Mouse (Mus musculus) forebrain, embryonic 15.5 days (tissue): ENCODE measurements around the gene St6galnac1. TPM values are rescaled to one million over a fixed set of nuclear protein-coding genes. Genes with fewer than 3 reads are reported as not detected.
"Not testable (repeated sequence)": the region's sequence is repeated elsewhere in the genome, so short reads cannot be mapped to it uniquely, and the experiment has no call there.

Experiments used
- ATAC-seq: fragments of 200-750 bp; cut with Nextera tagmentation; replicated peaks from 2 replicates; pipeline ENCODE4 v1.8.0; 2017; ENCODE audit warnings: mild to moderate bottlenecking, moderate TSS enrichment, moderate library complexity
- H3K27ac ChIP-seq: fragments of 300-500 bp; sonication (generic); replicated peaks from 2 replicates; pipeline ENCODE4 v1.5.1; 2015; ENCODE audit warnings: mild to moderate bottlenecking, inconsistent platforms
- H3K27me3 ChIP-seq: fragments of 300-500 bp; sonication (generic); 2 replicates; pipeline ENCODE4 v1.6.1; 2015; ENCODE audit warnings: inconsistent platforms
- H3K36me3 ChIP-seq: fragments of 300-500 bp; sonication (generic); 2 replicates; pipeline ENCODE4 v1.6.1; 2015; ENCODE audit warnings: mild to moderate bottlenecking, inconsistent platforms
- H3K4me1 ChIP-seq: fragments of 300-500 bp; sonication (generic); 2 replicates; pipeline ENCODE4 v1.6.1; 2015; ENCODE audit warnings: inconsistent platforms
- H3K4me2 ChIP-seq: fragments of 300-500 bp; sonication (generic); replicated peaks from 2 replicates; pipeline ENCODE4 v1.6.1; 2015; ENCODE audit warnings: mild to moderate bottlenecking, inconsistent platforms
- H3K4me3 ChIP-seq: fragments of 300-500 bp; sonication (generic); 2 replicates; pipeline ENCODE4 v1.5.1; 2015; ENCODE audit warnings: mild to moderate bottlenecking, inconsistent platforms
- H3K9ac ChIP-seq: fragments of 300-500 bp; sonication (generic); replicated peaks from 2 replicates; pipeline ENCODE4 v1.6.1; 2015; ENCODE audit warnings: mild to moderate bottlenecking, inconsistent platforms
- H3K9me3 ChIP-seq: fragments of 300-500 bp; sonication (generic); 2 replicates; pipeline ENCODE4 v1.6.1; 2016; ENCODE audit warnings: inconsistent platforms
- WGBS: fragments of 180-500 bp; shearing (Covaris S2); methylation state at CpG from one replicate; pipeline ENCODE4 v1.1.7; 2015; ENCODE audit warnings: mixed read lengths; 5-methylcytosine and 5-hydroxymethylcytosine counted together
- polyA plus RNA-seq: library from polyadenylated mRNA; unstranded; fragments of >200 nt; fragmentation: Nextera tagmentation; extraction: Ambion mirVana; gene quantifications from 2 replicates; pipeline ENCODE4 v1.2.1, GENCODE M21; 2015

Gene St6galnac1
- polyA plus RNA-seq, result not detected in 2 replicates

GRCm38 (mm10) chr11:116775407-116775806 is at the start of gene St6galnac1:
St6galnac1 (minus strand) TSS chr11:116775507.
- Histone ChIP-seq H3K9ac (no peak within 1 kb of the TSS), H3K4me3 (no peak within 1 kb of the TSS), H3K27me3 (no peaks in the 10 kb centered on the region), H3K4me2 (no peak within 1 kb of the TSS), H3K27ac (no peak within 1 kb of the TSS), H3K36me3 (no peaks in the 10 kb centered on the region), H3K4me1 (no peaks in the 10 kb centered on the region), H3K9me3 (no peaks in the 10 kb centered on the region)
- 87% methylated on average over 7 of the region's 7 CpGs for WGBS
- no peak for ATAC-seq

GRCm38 (mm10) chr11:116823885-116824284 is 48.6 kb upstream of the St6galnac1 start:
- not testable (repeated sequence) for H3K36me3 ChIP-seq, H3K9me3 ChIP-seq, H3K27ac ChIP-seq, H3K9ac ChIP-seq, H3K4me3 ChIP-seq, H3K4me2 ChIP-seq, ATAC-seq, H3K27me3 ChIP-seq
- 93% methylated on average over 10 of the region's 10 CpGs for WGBS
- peaks cover 21% of the 10 kb centered on the region for H3K4me1 ChIP-seq

DNA sequence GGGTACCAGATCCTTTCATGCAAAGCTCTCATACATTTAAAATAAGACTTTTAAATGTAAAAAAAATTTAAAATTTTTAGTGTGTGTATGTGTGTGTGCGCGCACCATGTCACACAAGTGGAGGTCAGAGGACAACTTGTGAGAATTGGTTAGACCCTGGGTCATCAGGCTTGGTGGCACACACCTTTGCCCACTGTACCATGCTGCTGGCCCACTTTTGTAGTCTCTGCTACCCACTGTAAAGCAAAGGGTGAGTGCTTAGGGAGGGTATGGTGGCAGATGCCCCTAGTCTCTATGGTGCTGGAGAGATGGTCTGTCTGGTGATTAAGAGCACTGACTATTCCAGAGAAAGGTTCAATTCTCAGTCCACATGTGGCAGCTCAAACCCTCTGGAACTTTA is 47.9 kb upstream of the St6galnac1 start:
- Histone ChIP-seq H3K36me3 (no peaks in the 10 kb centered on the region), H3K4me1 (peaks cover 19% of the 10 kb centered on the region), H3K27ac (no peak overlapping the region), H3K4me2 (no peak overlapping the region), H3K4me3 (no peak overlapping the region), H3K9me3 (no peaks in the 10 kb centered on the region), H3K27me3 (no peaks in the 10 kb centered on the region), H3K9ac (no peak overlapping the region)
- ATAC-seq, result no peak
- WGBS, result 100% methylated on average over 2 of the region's 2 CpGs

GRCm38 (mm10) chr11:116822626-116823025 is 47.3 kb upstream of the St6galnac1 start:
- Histone ChIP-seq H3K4me1 (peaks cover 13% of the 10 kb centered on the region), H3K9me3 (no peaks in the 10 kb centered on the region), H3K4me2 (no peak overlapping the region), H3K36me3 (no peaks in the 10 kb centered on the region), H3K27ac (no peak overlapping the region), H3K9ac (no peak overlapping the region), H3K27me3 (no peaks in the 10 kb centered on the region), H3K4me3 (no peak overlapping the region)
- WGBS, result 89% methylated on average over 10 of the region's 10 CpGs
- no peak for ATAC-seq

DNA sequence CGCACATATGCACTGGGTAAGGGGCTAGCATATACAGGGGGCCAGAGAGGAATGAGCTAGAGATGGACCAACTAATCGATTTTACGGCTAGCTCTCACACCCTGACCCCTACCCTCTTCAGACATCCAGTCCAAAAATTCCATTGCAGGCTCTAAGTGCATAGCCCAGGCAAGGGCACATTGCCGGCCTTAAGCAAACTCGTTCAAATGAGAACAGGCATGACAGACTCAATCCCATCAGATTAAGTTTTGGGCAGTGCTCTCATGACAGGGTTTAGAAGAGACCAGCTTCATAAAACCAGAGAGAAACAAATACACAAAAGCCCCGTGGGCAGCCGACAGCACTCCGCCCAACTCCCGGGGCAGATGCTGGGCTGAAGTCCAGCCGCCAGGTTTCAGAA is 46.9 kb upstream of the St6galnac1 start:
- Histone ChIP-seq H3K27ac (no peak overlapping the region), H3K9ac (no peak overlapping the region), H3K4me2 (no peak overlapping the region), H3K27me3 (no peaks in the 10 kb centered on the region), H3K4me1 (peaks cover 9% of the 10 kb centered on the region; the same call in 1 of the 2 replicates), H3K9me3 (no peaks in the 10 kb centered on the region), H3K36me3 (no peaks in the 10 kb centered on the region), H3K4me3 (no peak overlapping the region)
- 66% methylated on average over 10 of the region's 10 CpGs for WGBS
- ATAC-seq, result no peak

DNA sequence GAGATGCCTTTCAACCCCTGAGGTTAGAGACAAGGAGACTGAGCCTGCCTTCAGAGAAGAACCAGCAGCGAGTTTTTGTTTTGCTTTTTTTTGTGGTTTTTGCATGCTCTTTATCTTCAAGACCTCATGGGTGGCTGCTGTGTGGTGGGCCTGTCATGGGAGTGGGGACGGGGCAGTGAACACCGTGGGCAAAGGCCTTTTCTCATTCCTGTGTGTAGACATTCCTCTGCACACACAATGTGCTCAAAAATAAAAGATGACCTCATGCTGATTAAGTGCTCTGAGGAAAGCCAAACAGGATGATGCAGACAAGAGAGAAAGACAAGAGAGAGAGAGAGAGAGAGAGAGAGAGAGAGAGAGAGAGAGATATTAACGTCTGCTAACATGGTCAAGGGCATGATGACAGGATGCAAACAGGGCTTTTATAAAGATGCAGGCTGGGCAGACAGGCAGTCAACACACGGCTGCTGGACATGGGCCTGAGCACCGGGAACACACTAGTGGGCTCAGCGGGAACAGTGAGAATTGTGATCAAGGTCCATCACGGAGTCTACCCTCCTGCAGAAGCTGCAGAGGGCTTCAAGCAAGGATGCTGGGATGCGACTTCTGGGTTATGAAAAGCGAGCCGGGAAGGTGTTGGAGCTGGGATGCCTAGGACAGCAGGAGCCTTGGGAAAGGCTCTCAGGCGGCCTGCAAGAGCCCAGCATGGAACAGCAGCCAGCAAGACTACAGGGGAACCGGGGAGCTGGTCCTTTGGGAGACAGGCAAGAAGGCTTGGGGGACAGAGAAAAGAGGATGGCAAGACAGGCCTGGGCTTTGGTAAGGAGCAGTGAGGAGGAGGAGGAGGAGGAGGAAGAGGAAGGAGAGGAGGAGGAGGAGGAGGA is 46.0 kb upstream of the St6galnac1 start:
- H3K9me3 ChIP-seq, result no peaks in the 10 kb centered on the region
- no peaks in the 10 kb centered on the region for H3K36me3 ChIP-seq
- no peak for ATAC-seq
- H3K27me3 ChIP-seq, result no peaks in the 10 kb centered on the region
- WGBS, result 48% methylated on average over 13 of the region's 13 CpGs
- no peak overlapping the region for H3K9ac ChIP-seq
- no peak overlapping the region for H3K27ac ChIP-seq
- H3K4me2 ChIP-seq, result no peak overlapping the region
- no peak overlapping the region for H3K4me3 ChIP-seq
- H3K4me1 ChIP-seq, result 0 out of 2 replicates have a peak, but pooled peaks cover 4% of the 10 kb centered on the region

GRCm38 (mm10) chr11:116819932-116820593 is 44.8 kb upstream of the St6galnac1 start:
- H3K4me3 ChIP-seq, result no peak overlapping the region
- no peak for ATAC-seq
- H3K4me2 ChIP-seq, result no peak overlapping the region
- H3K9ac ChIP-seq, result no peak overlapping the region
- WGBS, result 87% methylated on average over 5 of the region's 5 CpGs
- no peaks in the 10 kb centered on the region for H3K9me3 ChIP-seq
- no peaks in the 10 kb centered on the region for H3K27me3 ChIP-seq
- no peaks in the 10 kb centered on the region for H3K36me3 ChIP-seq
- H3K4me1 ChIP-seq, result peaks cover 7% of the 10 kb centered on the region; the same call in 1 of the 2 replicates
- no peak overlapping the region for H3K27ac ChIP-seq

DNA sequence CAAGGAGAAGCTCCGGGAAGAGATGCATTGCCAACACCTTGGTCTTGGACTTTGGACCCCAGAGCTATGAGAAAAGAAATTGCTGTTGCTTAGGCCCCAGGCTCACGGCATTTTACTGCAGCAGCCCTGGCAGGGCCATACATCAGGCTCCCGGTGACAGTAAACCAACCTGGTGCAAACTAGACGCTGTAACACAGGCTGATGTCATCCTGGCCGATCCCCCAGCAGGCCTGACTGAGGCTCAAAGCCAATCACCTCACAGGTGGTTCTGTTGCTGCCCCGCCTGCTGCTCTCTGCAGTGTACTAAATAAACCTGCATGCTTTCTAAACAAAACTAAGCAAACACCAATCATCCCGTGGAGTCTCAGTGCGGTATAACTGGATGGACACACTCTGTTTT is 43.4 kb upstream of the St6galnac1 start:
- no peak for ATAC-seq
- H3K36me3 ChIP-seq, result no peaks in the 10 kb centered on the region
- peaks cover 20% of the 10 kb centered on the region for H3K4me1 ChIP-seq
- H3K27me3 ChIP-seq, result no peaks in the 10 kb centered on the region
- H3K9ac ChIP-seq, result no peak overlapping the region
- H3K9me3 ChIP-seq, result no peaks in the 10 kb centered on the region
- H3K27ac ChIP-seq, result no peak overlapping the region
- WGBS, result 71% methylated on average over 8 of the region's 8 CpGs
- H3K4me3 ChIP-seq, result no peak overlapping the region
- H3K4me2 ChIP-seq, result no peak overlapping the region

- ATAC-seq, result no peak
- no peaks in the 10 kb centered on the region for H3K27me3 ChIP-seq
- H3K4me3 ChIP-seq, result no peak overlapping the region
- no peaks in the 10 kb centered on the region for H3K9me3 ChIP-seq
- no peaks in the 10 kb centered on the region for H3K36me3 ChIP-seq
- H3K4me1 ChIP-seq, result peaks cover 32% of the 10 kb centered on the region
- WGBS, result 95% methylated on average over 5 of the region's 5 CpGs
- H3K27ac ChIP-seq, result no peak overlapping the region
- H3K4me2 ChIP-seq, result no peak overlapping the region
- no peak overlapping the region for H3K9ac ChIP-seq
Observed at GRCm38 (mm10) chr11:116817567-116817966, 42.3 kb upstream of the St6galnac1 start.

DNA sequence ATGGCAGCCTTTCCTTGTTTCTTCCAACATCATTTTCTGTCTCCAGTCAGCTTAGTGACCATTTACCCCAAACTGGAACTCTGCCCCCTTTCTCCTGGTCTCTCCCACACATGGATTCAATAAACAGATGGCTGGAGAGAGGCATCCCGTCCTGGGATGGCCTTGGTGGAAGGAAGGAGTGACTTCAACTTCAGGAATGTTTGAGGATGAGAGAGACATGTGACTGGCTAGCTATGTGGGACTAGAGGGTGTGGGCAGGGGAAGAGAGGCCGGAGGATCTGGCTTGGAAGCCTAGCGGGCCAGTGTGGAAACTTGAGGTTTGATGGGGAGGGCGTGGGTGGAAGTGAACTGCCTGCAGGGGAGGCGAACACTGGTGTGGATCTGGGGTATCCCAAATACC is 41.5 kb upstream of the St6galnac1 start:
- Histone ChIP-seq H3K4me1 (peaks cover 38% of the 10 kb centered on the region), H3K36me3 (no peaks in the 10 kb centered on the region), H3K27me3 (no peaks in the 10 kb centered on the region), H3K9me3 (no peaks in the 10 kb centered on the region), H3K4me3 (no peak overlapping the region), H3K27ac (no peak overlapping the region), H3K4me2 (no peak overlapping the region), H3K9ac (no peak overlapping the region)
- WGBS, result 94% methylated on average over 5 of the region's 5 CpGs
- ATAC-seq, result no peak

DNA sequence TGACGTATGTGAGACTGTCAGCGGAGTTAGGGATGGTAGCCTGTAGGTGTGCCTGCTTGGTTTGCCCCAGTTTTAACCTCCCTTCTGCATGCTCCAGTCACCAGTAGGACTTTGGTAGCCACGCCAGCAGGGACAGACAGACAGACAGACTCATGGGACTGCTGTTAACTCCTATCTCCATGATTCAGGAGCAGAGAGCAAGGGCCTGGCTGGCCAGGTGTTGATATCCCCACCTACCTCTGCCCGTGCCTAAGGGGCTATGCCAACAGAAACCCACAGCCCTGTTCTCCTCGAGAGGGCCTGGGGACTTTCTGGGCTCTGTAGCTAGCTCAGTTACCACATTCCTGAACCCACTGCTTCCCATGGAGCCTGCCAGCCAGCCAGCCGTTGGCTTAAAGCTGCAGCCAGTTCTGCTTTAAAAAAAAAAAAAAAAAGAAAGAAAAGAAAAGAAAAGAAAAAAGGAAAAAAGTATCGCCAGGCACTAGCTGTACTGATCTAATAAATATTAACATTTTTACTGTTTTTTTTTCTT is 39.6 kb upstream of the St6galnac1 start:
- Histone ChIP-seq H3K27me3 (no peaks in the 10 kb centered on the region), H3K9me3 (no peaks in the 10 kb centered on the region), H3K27ac (peak overlapping the region; percentile 51), H3K4me1 (peaks cover 50% of the 10 kb centered on the region), H3K36me3 (no peaks in the 10 kb centered on the region), H3K4me2 (no peak overlapping the region), H3K4me3 (no peak overlapping the region), H3K9ac (no peak overlapping the region)
- WGBS, result 28% methylated on average over 7 of the region's 7 CpGs
- ATAC-seq, result no peak
